Mouse (Mus musculus) adrenal gland, adult 2 months (tissue): Measurements from ENCODE around the gene Rapgef4. TPM values are rescaled to one million over a fixed set of nuclear protein-coding genes. Genes with fewer than 3 reads are reported as not detected.
"Not testable (repeated sequence)": the region's sequence is repeated elsewhere in the genome, so short reads cannot be mapped to it uniquely, and the experiment has no call there.

Experiments
- DNase-seq: peaks from one replicate; pipeline ENCODE4 v3.0.0; 2021
- polyA plus RNA-seq: library from polyadenylated mRNA; depleted of rRNA; stranded (reverse); fragments of >200 nt; gene quantifications from 2 replicates; pipeline ENCODE4 v1.2.3, GENCODE M21; 2012
- total RNA-seq, 2 experiments: library from RNA; stranded (reverse); gene quantifications; 2 replicates each; pipeline ENCODE4 v1.2.3; 2021

Gene Rapgef4
- total and polyA plus RNA-seq, 3 experiments, result 109 to 271 (median 137) TPM

- no peak for DNase-seq
These were observed 48.0 kb downstream of the Rapgef4 start for GRCm38 (mm10) chr2:72029081-72029480.

- no peak for DNase-seq
These were observed 48.6 kb downstream of the Rapgef4 start for GRCm38 (mm10) chr2:72029586-72030144.

DNA sequence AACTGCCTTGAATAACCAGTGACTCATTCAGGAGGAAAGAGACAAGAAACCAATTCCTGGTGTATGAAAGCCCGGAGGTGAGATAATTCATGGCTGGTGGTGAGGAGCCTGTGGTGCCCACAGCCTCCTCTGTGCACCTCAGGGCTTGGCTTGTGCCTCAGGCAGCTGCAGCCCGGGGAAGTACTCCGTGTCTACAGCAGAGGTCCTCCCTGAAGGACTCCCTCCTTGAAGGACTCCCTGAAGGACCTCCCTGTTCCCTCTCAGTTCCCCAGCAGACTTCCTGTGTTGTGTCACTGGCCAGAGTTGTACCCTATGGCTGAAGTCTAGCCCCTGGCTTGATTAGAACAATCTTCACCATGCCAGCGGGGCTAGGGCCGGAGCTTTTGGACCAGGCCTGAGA, 50.7 kb downstream of the Rapgef4 start:
- no peak for DNase-seq

DNA sequence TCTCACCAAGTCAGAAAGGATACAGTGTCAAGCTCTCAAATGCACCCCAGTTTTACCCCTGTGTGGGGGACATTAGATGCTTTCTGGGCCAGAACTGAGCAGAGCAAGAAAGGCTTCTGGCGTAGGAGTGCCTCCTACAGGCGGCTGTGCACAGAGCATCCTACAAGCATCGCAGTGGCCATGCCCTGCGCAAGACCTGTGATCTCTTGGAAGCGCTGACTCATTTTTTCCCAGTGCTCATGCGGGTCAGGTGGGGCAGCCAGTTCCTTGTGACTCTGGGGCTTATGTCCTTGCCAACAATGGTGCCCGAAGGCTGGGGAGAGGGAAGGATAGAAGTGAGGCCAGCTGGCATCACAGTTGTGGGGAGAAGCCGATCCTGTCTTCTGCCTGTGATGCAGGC, 54.6 kb downstream of the Rapgef4 start:
- DNase-seq, result peak; percentile 82

DNA sequence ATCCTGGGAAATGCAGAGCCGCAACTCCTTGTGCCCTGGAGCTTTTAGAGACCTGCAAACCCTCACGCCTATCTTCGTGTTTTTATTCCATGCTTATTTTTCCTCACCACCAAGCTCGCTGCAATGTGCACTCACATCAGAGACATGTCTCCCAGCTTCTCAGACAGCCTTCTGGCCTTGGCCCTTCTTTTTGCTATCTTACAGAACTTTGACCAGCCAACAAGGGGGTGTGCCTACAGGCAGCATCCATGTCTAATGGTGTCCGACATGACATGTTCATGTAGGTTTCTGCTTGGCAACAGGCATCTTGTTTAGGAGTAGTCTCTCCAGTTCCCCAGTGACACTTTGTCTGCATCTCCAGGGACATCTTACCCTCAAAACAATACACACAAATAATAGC, 56.3 kb downstream of the Rapgef4 start:
- DNase-seq, result no peak

GRCm38 (mm10) chr2:72038235-72038634, 57.2 kb downstream of the Rapgef4 start:
- peak; percentile 88 for DNase-seq

DNA sequence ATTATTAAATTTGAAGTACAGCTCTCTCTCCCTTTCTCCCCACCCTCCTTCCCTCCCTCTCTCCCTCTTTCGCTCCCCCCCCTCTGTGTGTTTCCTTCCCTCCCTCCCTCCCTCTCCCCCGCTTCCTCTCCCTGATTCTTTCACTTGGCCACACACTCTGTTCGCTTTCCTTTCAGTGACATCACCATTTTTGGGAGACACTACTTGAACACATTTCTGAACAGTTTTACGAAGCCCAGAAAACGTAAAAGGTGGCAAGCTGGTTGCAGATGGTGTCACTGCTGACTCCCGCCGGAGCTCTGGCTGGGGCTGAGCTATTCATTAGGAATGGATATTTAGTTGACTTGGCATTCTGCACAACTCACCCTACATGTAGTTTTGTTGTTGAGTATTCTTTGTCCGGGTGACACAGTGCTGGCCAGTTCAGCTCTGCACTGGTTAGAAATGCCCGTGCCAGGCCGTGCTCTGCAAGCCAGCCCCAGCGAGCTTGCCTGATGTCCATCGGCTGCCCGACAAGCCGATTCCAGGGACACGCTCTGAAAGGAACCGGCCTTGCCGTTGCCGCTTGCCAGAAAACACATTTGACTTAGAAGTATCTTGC, 57.7 kb downstream of the Rapgef4 start:
- DNase-seq, result peak; percentile 76

- DNase-seq, result no peak
These were observed 58.5 kb downstream of the Rapgef4 start for GRCm38 (mm10) chr2:72039522-72040045.

- DNase-seq, result no peak
These were observed 60.0 kb downstream of the Rapgef4 start for GRCm38 (mm10) chr2:72041087-72041486.

DNA sequence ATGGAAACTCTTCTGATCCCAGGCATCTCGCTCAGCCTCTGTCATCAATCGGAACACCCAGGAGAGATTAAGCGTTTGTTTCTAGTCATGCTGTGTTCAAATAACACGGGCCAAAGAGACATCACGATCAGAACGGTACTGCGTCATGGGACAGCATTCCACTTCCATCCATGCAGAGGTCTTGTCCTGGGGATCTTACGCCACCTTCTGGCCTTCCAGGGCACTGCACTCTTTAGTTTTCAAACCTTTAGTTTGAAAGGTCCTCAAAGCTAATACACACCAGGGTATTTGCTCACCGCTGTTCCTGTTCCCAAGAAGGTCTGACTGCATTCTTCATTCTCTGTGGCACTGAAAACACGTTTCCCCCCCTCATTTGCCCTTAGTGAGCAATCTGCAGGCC, 61.1 kb downstream of the Rapgef4 start:
- DNase-seq, result no peak

DNA sequence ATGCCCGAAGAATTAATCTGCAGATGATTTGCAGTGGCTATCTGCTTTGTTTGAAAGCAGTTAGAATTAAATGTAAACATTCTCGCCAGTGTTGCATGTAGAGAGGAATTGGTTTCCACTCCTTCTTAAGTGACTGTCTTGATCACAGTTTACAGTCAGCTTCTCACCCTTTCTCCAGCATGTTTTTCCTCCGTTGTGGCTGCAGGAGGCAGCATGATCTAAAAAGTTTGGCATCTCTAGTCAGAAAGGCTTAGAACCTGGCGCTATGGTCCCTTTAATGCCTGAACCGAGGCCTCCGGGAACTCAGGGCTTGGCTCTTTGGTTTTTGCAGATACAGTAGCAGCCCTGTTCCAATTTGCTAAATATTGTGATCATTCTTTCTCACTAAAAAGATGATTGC, 63.2 kb downstream of the Rapgef4 start:
- peak; percentile 57 for DNase-seq

DNA sequence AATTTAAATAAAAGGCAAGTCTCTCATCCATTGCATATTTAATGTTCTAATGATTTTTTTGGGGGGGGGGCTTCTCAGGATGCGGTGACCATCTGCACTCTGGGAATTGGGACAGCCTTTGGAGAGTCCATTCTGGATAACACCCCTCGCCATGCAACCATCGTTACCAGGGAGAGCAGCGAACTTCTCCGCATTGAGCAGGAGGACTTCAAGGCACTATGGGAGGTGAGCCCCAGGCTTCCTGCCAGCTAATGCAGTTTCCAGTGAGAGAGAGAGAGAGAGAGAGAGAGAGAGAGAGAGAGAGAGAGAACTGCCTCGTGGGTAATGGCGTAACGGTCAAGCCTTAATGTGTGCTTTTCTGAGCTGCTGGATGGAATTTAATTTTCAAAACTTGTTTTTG, 64.0 kb downstream of the Rapgef4 start:
- no peak for DNase-seq

- DNase-seq, result no peak
These were observed 64.6 kb downstream of the Rapgef4 start for GRCm38 (mm10) chr2:72045659-72046058.

GRCm38 (mm10) chr2:72050451-72050850, 69.4 kb downstream of the Rapgef4 start:
- DNase-seq, result no peak

DNA sequence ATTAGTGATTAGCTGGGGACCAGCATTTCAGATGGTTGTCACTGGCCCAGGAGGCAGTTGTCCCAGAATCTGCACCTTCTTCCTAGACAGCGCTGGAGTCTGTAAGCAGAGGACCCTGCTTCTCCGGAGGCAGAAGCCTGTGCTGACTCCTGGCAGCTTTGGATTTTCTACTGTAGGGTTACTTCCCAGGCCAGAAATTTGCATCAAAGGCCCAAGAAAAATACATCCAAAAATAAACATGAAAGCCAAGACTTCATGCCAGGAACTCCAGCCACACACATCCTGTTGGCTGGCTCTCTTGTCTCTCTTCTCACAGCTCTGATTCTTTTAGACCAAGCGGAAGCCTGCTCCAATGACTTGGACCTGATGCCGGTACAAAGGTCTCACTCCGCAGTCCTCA, 73.2 kb downstream of the Rapgef4 start:
- peak; percentile 55 for DNase-seq

GRCm38 (mm10) chr2:72054736-72055135, 73.7 kb downstream of the Rapgef4 start:
- peak; percentile 53 for DNase-seq

GRCm38 (mm10) chr2:72055476-72055875, 74.4 kb downstream of the Rapgef4 start:
- peak; percentile 74 for DNase-seq

DNA sequence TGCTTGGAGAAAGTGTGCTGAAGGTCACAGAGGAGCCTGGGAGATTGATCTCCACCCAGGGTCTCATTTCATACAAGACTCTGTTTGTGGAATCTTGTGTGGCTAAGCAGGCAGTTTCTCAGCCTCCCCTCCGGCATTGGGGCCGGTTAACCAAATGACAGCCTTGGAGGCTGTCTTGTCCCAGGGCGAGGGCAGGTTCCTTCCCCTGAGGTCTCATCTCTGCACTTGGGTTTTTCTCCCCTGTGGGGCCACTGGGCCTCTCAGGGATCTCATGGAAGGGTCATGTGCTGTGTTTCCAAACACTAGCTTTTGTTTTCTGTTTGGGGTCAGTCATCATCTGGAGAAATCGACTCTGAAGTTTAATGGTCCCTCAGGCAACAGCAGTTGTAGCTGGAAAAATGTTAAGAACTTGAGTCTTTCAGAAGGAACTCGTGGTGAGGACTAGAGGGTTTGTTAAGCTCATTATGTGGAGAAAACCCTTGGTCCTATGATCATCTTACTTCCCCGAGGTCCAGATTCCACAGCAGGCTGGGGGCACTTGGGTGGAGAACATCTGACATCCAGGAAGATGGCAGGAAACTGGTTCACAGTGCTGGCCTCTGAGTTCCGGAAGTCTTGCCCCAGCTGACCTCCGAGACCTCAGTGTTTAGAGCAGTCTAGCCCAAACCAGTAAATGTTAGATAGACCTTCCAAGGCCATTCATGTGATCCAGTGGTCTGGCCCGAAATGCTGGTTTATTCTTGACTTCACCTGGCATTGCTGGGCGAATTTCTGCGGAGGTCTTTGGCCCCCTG, 75.2 kb downstream of the Rapgef4 start:
- DNase-seq, result peak; percentile 52

- DNase-seq, result no peak
These were observed 81.9 kb downstream of the Rapgef4 start for GRCm38 (mm10) chr2:72062931-72063330.

DNA sequence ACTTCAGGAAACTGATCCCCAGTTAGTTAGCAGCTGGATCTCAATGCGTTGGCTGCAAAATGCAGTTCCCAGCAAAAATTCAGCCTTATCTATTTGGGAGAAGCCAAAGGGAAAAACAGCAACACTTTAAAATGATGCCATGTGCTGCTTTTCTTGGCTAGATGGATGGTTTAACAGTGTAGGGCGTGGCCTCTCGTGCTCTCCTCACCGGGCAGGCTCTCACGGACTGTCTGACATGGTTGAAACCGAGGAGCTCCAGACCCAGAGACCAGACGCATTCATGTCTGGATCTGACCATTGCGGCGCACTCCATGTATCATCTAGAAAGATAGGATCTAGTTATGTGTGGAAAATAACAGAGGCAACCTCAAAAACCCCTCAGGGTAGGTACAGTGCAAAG, 87.5 kb downstream of the Rapgef4 start:
- no peak for DNase-seq

DNA sequence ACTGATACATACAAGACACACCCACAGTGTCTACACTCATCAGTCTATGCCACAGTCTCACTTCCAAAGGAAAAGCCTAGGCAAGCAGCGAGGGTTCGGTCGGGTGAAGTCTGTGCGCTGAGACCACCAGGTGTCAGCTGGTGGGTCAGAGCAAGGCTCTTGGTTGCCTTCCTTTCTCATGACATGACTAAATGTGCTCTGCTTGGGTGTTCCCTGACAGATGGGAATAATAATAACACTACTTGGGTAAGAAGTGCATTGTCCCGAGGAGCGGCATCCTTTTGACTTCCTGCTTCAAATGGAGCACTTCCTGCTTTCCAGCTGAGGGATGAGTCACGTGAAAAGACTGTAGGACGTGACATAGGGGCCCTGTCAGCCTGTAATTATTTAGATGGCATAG, 89.0 kb downstream of the Rapgef4 start:
- DNase-seq, result peak; percentile 34

DNA sequence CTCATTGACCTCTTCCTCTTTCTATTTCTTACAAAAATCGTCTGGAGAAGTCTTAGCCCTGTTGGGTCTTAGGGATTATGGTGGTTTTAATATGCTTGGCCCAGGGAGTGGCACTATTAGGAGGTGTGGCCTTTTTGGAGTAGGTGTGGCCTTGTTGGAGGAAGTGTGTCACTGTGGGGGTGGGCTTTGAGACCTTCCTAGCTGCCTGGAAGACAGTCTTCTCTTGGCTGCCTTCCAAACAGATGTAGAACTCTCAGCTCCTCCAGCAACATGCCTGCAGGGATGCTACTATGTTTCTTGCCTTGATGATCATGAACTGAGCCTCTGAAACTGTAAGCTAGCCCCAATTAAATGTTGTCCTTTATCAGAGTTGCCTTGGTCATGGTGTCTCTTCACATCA, 92.1 kb downstream of the Rapgef4 start:
- not testable (repeated sequence) for DNase-seq

DNA sequence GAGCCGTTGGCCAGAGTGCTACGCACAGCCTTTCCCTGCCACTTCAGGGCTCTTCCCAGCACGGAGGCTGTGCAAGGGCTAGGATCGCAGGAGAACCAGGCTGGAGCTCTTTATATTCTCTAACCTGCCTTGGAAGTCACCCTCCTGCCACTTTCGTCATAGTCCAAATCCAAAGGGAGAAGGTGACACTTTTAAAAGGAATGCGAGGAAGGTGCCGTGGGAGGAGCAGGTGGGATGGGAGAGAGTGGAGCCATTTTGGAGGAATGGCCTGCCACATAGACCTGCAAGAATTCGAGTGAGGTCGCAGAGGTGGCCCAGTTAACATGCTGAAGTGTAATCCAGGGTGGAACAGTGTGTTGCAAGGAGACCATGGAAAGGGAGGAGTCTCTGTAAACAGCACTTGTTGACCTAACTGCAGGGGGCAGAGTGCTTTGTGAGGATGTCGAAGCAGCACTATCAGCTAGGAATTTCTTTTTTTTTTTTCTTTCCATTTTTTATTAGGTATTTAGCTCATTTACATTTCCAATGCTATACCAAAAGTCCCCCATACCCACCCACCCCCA, 94.0 kb downstream of the Rapgef4 start:
- no peak for DNase-seq
